Mouse (Mus musculus) layer of hippocampus, postnatal 10 days (tissue): ENCODE measurements at regions not wholly inside any gene's neighbourhood (a gene's known extent, or its start where the extent isn't known, plus 50 kb on each side); places are given as distances from the start of the nearest gene placed in this dataset.

Source experiments
- DNase-seq, 2 experiments: peaks; one replicate each; pipeline ENCODE4 v3.0.0; 2021; ENCODE audit warnings: low spot score in 2 of 2

- DNase-seq, result no peak
These were observed 195.3 kb upstream of the Atp5g3 start for GRCm38 (mm10) chr2:74106472-74106871.

GRCm38 (mm10) chr2:74099671-74100372, 188.7 kb upstream of the Atp5g3 start:
- DNase-seq, result no peak

- no peak for DNase-seq
These were observed 185.7 kb upstream of the Atp5g3 start for GRCm38 (mm10) chr2:74096809-74097208.

GRCm38 (mm10) chr2:74093494-74093893, 182.4 kb upstream of the Atp5g3 start:
- DNase-seq, result no peak

GRCm38 (mm10) chr2:74087375-74087774, 176.2 kb upstream of the Atp5g3 start:
- no peak for DNase-seq

- DNase-seq, result no peak
These were observed 173.8 kb upstream of the Atp5g3 start for GRCm38 (mm10) chr2:74084971-74085370.

- DNase-seq, result no peak
These were observed 165.6 kb upstream of the Atp5g3 start for GRCm38 (mm10) chr2:74076774-74077173.

GRCm38 (mm10) chr2:74075566-74075965, 164.4 kb upstream of the Atp5g3 start:
- DNase-seq, result no peak

GRCm38 (mm10) chr2:74073396-74073795, 162.3 kb upstream of the Atp5g3 start:
- no peak for DNase-seq

- DNase-seq, result peak; percentile 77 to 82
These were observed 155.5 kb upstream of the Atp5g3 start for GRCm38 (mm10) chr2:74066652-74067051.

- no peak for DNase-seq
These were observed 153.2 kb upstream of the Atp5g3 start for GRCm38 (mm10) chr2:74064369-74064768.

GRCm38 (mm10) chr2:74063777-74064176, 152.7 kb upstream of the Atp5g3 start:
- peak; percentile 42 to 55 for DNase-seq

GRCm38 (mm10) chr2:74063302-74063701, 152.2 kb upstream of the Atp5g3 start:
- DNase-seq, result no peak

GRCm38 (mm10) chr2:74042430-74042829, 131.3 kb upstream of the Atp5g3 start:
- no peak for DNase-seq

- DNase-seq, result no peak
These were observed 128.5 kb upstream of the Atp5g3 start for GRCm38 (mm10) chr2:74039580-74039979.

- no peak for DNase-seq
These were observed 124.9 kb upstream of the Atp5g3 start for GRCm38 (mm10) chr2:74036043-74036442.

- no peak for DNase-seq
These were observed 121.3 kb upstream of the Atp5g3 start for GRCm38 (mm10) chr2:74032177-74033021.

GRCm38 (mm10) chr2:74029938-74030337, 118.8 kb upstream of the Atp5g3 start:
- no peak for DNase-seq

GRCm38 (mm10) chr2:74027404-74028104, 116.4 kb upstream of the Atp5g3 start:
- DNase-seq, result peak; percentile 47 to 69

- DNase-seq, result no peak
These were observed 104.0 kb upstream of the Atp5g3 start for GRCm38 (mm10) chr2:74015146-74015545.

- DNase-seq, result no peak
These were observed 103.1 kb upstream of the Atp5g3 start for GRCm38 (mm10) chr2:74014201-74014600.

- DNase-seq, result no peak
These were observed 87.4 kb upstream of the Atp5g3 start for GRCm38 (mm10) chr2:73998531-73998930.
